Mouse (Mus musculus) stomach, embryonic 14.5 days (tissue): ENCODE data around the gene Ganab. TPM values are rescaled to one million over a fixed set of nuclear protein-coding genes. Genes with fewer than 3 reads are reported as not detected.
"Not testable (repeated sequence)": the region's sequence is repeated elsewhere in the genome, so short reads cannot be mapped to it uniquely, and the experiment has no call there.

Experiments used
- ATAC-seq: fragments of 200-750 bp; cut with Nextera tagmentation; 2 replicates; pipeline ENCODE4 v1.8.0; 2017; ENCODE audit warnings: low read depth, moderate TSS enrichment; ENCODE audit not compliant: insufficient number of reproducible peaks, insufficient read depth, low FRiP score
- H3K27ac ChIP-seq: fragments of 300-500 bp; sonication (generic); 2 replicates; pipeline ENCODE4 v1.5.1; 2014; ENCODE audit warnings: mild to moderate bottlenecking, low read length, moderate library complexity, mixed read lengths
- H3K27me3 ChIP-seq: fragments of 300-500 bp; sonication (generic); 2 replicates; pipeline ENCODE4 v1.6.1; 2014; ENCODE audit warnings: low read length, control low read depth, mixed read lengths; ENCODE audit not compliant: control insufficient read depth, insufficient read depth
- H3K36me3 ChIP-seq: fragments of 300-500 bp; sonication (generic); 2 replicates; pipeline ENCODE4 v1.6.1; 2014; ENCODE audit warnings: mild to moderate bottlenecking, control low read depth, low read length, moderate library complexity, mixed read lengths; ENCODE audit not compliant: control insufficient read depth, insufficient read depth
- H3K4me1 ChIP-seq: fragments of 300-500 bp; sonication (generic); 2 replicates; pipeline ENCODE4 v1.6.1; 2014; ENCODE audit warnings: low read length, control low read depth, mixed read lengths; ENCODE audit not compliant: control insufficient read depth, insufficient read depth
- H3K4me2 ChIP-seq: fragments of 300-500 bp; sonication (generic); replicated peaks from 2 replicates; pipeline ENCODE4 v1.6.1; 2014; ENCODE audit warnings: low read depth, low read length, control low read depth
- H3K4me3 ChIP-seq: fragments of 300-500 bp; sonication (generic); 2 replicates; pipeline ENCODE4 v1.5.1; 2014; ENCODE audit warnings: low read depth, low read length, control low read depth
- H3K9ac ChIP-seq: fragments of 300-500 bp; sonication (generic); replicated peaks from 2 replicates; pipeline ENCODE4 v1.6.1; 2014; ENCODE audit warnings: low read depth, mild to moderate bottlenecking, control low read depth, low read length, moderate library complexity, mixed read lengths
- H3K9me3 ChIP-seq: fragments of 300-500 bp; sonication (generic); 2 replicates; pipeline ENCODE4 v1.6.1; 2016; ENCODE audit warnings: low read depth, low read length, control low read depth; ENCODE audit not compliant: control insufficient read depth
- WGBS: fragments of 180-500 bp; shearing (Covaris S2); extraction: QIAGEN DNeasy Blood & Tissue Kit; methylation state at CpG from one replicate; pipeline ENCODE4 v1.1.7; 2014; 5-methylcytosine and 5-hydroxymethylcytosine counted together
- polyA plus RNA-seq: library from polyadenylated mRNA; unstranded; fragments of >200 nt; fragmentation: Nextera tagmentation; extraction: Ambion mirVana; gene quantifications from 2 replicates; pipeline ENCODE4 v1.2.1, GENCODE M21; 2014

Gene Ganab
- polyA plus RNA-seq, 1 experiment from 2014 or later, result 82.0 TPM

GRCm38 (mm10) chr19:8864265-8864664 is 33.6 kb upstream of the Ganab start:
- H3K9me3 ChIP-seq, result no peaks in the 10 kb centered on the region
- H3K36me3 ChIP-seq, result no peaks in the 10 kb centered on the region
- H3K4me3 ChIP-seq, result no peak overlapping the region
- 83% methylated on average over 6 of the region's 6 CpGs for WGBS
- no peak for ATAC-seq
- no peaks in the 10 kb centered on the region for H3K27me3 ChIP-seq
- H3K4me2 ChIP-seq, result no peak overlapping the region
- no peak overlapping the region for H3K9ac ChIP-seq
- H3K4me1 ChIP-seq, result no peaks in the 10 kb centered on the region
- no peak overlapping the region for H3K27ac ChIP-seq

- WGBS, result 77% methylated on average over 3 of the region's 3 CpGs
- not testable (repeated sequence) for H3K27me3 ChIP-seq, H3K4me1 ChIP-seq, ATAC-seq, H3K4me2 ChIP-seq, H3K27ac ChIP-seq, H3K9ac ChIP-seq, H3K9me3 ChIP-seq
- H3K36me3 ChIP-seq, result peaks cover 22% of the 10 kb centered on the region
- peak overlapping the region; percentile 64; the same call in 1 of the 2 replicates for H3K4me3 ChIP-seq
Measured at GRCm38 (mm10) chr19:8870381-8870780, 27.5 kb upstream of the Ganab start.

GRCm38 (mm10) chr19:8870838-8871237 is 27.0 kb upstream of the Ganab start:
- peaks cover 7% of the 10 kb centered on the region for H3K4me1 ChIP-seq
- H3K9me3 ChIP-seq, result no peaks in the 10 kb centered on the region
- H3K27me3 ChIP-seq, result no peaks in the 10 kb centered on the region
- H3K27ac ChIP-seq, result peak overlapping the region; percentile 39; the same call in 1 of the 2 replicates
- ATAC-seq, result no peak
- H3K4me2 ChIP-seq, result peak overlapping the region; percentile 44
- H3K36me3 ChIP-seq, result peaks cover 26% of the 10 kb centered on the region
- WGBS, result 38% methylated on average over 9 of the region's 9 CpGs
- H3K9ac ChIP-seq, result peak overlapping the region; percentile 97; the same call in 1 of the 2 replicates
- peak overlapping the region; percentile 64 for H3K4me3 ChIP-seq

GRCm38 (mm10) chr19:8871267-8872186 is 26.3 kb upstream of the Ganab start, which contains the start of gene Ubxn1:
TSS of gene Ubxn1 (plus strand) at chr19:8871496.
- H3K4me2 ChIP-seq, result peak within 1 kb of the TSS; percentile 77
- ATAC-seq, result peak; percentile 96
- H3K4me1 ChIP-seq, result peaks cover 7% of the 10 kb centered on the region
- peak within 1 kb of the TSS; percentile 77 for H3K27ac ChIP-seq
- H3K27me3 ChIP-seq, result no peaks in the 10 kb centered on the region
- no peaks in the 10 kb centered on the region for H3K9me3 ChIP-seq
- H3K4me3 ChIP-seq, result peak within 1 kb of the TSS; percentile 64
- peak within 1 kb of the TSS; percentile 97 for H3K9ac ChIP-seq
- peaks cover 28% of the 10 kb centered on the region for H3K36me3 ChIP-seq
- WGBS, result under 1% methylated on average over 55 of the region's 59 CpGs

GRCm38 (mm10) chr19:8872266-8872840 is 25.5 kb upstream of the Ganab start:
- Histone ChIP-seq H3K4me3 (peak overlapping the region; percentile 64), H3K9me3 (no peaks in the 10 kb centered on the region), H3K4me1 (peaks cover 7% of the 10 kb centered on the region), H3K9ac (peak overlapping the region; percentile 97), H3K4me2 (peak overlapping the region; percentile 77), H3K27me3 (no peaks in the 10 kb centered on the region), H3K36me3 (peaks cover 31% of the 10 kb centered on the region), H3K27ac (peak overlapping the region; percentile 77; the same call in 1 of the 2 replicates)
- 58% methylated on average over 10 of the region's 10 CpGs for WGBS
- no peak for ATAC-seq

- no peak overlapping the region for H3K27ac ChIP-seq
- H3K27me3 ChIP-seq, result no peaks in the 10 kb centered on the region
- 95% methylated on average over 7 of the region's 7 CpGs for WGBS
- no peaks in the 10 kb centered on the region for H3K9me3 ChIP-seq
- peaks cover 7% of the 10 kb centered on the region for H3K4me1 ChIP-seq
- no peak for ATAC-seq
- peaks cover 36% of the 10 kb centered on the region for H3K36me3 ChIP-seq
- no peak overlapping the region for H3K4me2 ChIP-seq
- no peak overlapping the region for H3K4me3 ChIP-seq
- H3K9ac ChIP-seq, result no peak overlapping the region
Measured at GRCm38 (mm10) chr19:8875031-8875430, 22.8 kb upstream of the Ganab start.

GRCm38 (mm10) chr19:8880311-8881033 is 17.4 kb upstream of the Ganab start, which contains the start of gene Uqcc3:
TSS of gene Uqcc3 (minus strand) at chr19:8880923.
- Histone ChIP-seq H3K9me3 (no peaks in the 10 kb centered on the region), H3K27me3 (no peaks in the 10 kb centered on the region), H3K4me3 (peak within 1 kb of the TSS; percentile 85), H3K9ac (peak within 1 kb of the TSS; percentile 83), H3K36me3 (peaks cover 13% of the 10 kb centered on the region), H3K27ac (peak within 1 kb of the TSS; percentile 85), H3K4me2 (peak within 1 kb of the TSS; percentile 84), H3K4me1 (no peaks in the 10 kb centered on the region)
- under 1% methylated on average over 42 of the region's 42 CpGs for WGBS
- peak; percentile 96 for ATAC-seq

GRCm38 (mm10) chr19:8881034-8881392 is 16.9 kb upstream of the Ganab start:
- WGBS, result 14% methylated on average over 3 of the region's 3 CpGs

More at GRCm38 (mm10) chr19:8881034-8881392, 16.9 kb upstream of the Ganab start:
- H3K36me3 ChIP-seq, result peaks cover 9% of the 10 kb centered on the region
- H3K4me3 ChIP-seq, result peak overlapping the region; percentile 85
- no peaks in the 10 kb centered on the region for H3K4me1 ChIP-seq
- no peak overlapping the region for H3K27ac ChIP-seq
- no peak for ATAC-seq
- peak overlapping the region; percentile 83; the same call in 1 of the 2 replicates for H3K9ac ChIP-seq
- H3K9me3 ChIP-seq, result no peaks in the 10 kb centered on the region
- peak overlapping the region; percentile 84 for H3K4me2 ChIP-seq
- H3K27me3 ChIP-seq, result no peaks in the 10 kb centered on the region
